Mouse (Mus musculus) liver, embryonic 12.5 days (tissue): Measurements from ENCODE around the gene Rps18. TPM values are rescaled to one million over a fixed set of nuclear protein-coding genes. Genes with fewer than 3 reads are reported as not detected.

Experiments used
- ATAC-seq: fragments of 200-750 bp; cut with Nextera tagmentation; 2 replicates; pipeline ENCODE4 v1.8.0; 2017; ENCODE audit warnings: moderate number of reproducible peaks, mild to moderate bottlenecking, moderate library complexity
- H3K27ac ChIP-seq: fragments of 300-500 bp; sonication (generic); 2 replicates; pipeline ENCODE4 v1.5.1; 2016; ENCODE audit warnings: mild to moderate bottlenecking
- H3K27me3 ChIP-seq: fragments of 300-500 bp; sonication (generic); replicated peaks from 2 replicates; pipeline ENCODE4 v1.6.1; 2016; ENCODE audit warnings: mild to moderate bottlenecking, moderate library complexity
- H3K36me3 ChIP-seq: fragments of 300-500 bp; sonication (generic); 2 replicates; pipeline ENCODE4 v1.6.1; 2016; ENCODE audit warnings: mild to moderate bottlenecking, moderate library complexity
- H3K4me1 ChIP-seq: fragments of 300-500 bp; sonication (generic); 2 replicates; pipeline ENCODE4 v1.6.1; 2016
- H3K4me2 ChIP-seq: fragments of 300-500 bp; sonication (generic); 2 replicates; pipeline ENCODE4 v1.6.1; 2016; ENCODE audit warnings: mild to moderate bottlenecking, moderate library complexity
- H3K4me3 ChIP-seq: fragments of 300-500 bp; sonication (generic); 2 replicates; pipeline ENCODE4 v1.5.1; 2016; ENCODE audit warnings: mild to moderate bottlenecking, moderate library complexity
- H3K9ac ChIP-seq: fragments of 300-500 bp; sonication (generic); 2 replicates; pipeline ENCODE4 v1.6.1; 2016; ENCODE audit warnings: mild to moderate bottlenecking, moderate library complexity
- H3K9me3 ChIP-seq: fragments of 300-500 bp; sonication (generic); replicated peaks from 2 replicates; pipeline ENCODE4 v1.6.1; 2016; ENCODE audit warnings: mild to moderate bottlenecking, moderate library complexity
- WGBS: fragments of 180-500 bp; shearing (Covaris S2); methylation state at CpG from one replicate; pipeline ENCODE4 v1.1.7; 2016; ENCODE audit not compliant: insufficient replicate concordance; 5-methylcytosine and 5-hydroxymethylcytosine counted together
- polyA plus RNA-seq: library from polyadenylated mRNA; unstranded; fragments of >200 nt; fragmentation: Nextera tagmentation; extraction: Ambion mirVana; gene quantifications from 2 replicates; pipeline ENCODE4 v1.2.1, GENCODE M21; 2016

The Rps18 gene
- polyA plus RNA-seq, 1 experiment from 2014 or later = 1,396 TPM

DNA sequence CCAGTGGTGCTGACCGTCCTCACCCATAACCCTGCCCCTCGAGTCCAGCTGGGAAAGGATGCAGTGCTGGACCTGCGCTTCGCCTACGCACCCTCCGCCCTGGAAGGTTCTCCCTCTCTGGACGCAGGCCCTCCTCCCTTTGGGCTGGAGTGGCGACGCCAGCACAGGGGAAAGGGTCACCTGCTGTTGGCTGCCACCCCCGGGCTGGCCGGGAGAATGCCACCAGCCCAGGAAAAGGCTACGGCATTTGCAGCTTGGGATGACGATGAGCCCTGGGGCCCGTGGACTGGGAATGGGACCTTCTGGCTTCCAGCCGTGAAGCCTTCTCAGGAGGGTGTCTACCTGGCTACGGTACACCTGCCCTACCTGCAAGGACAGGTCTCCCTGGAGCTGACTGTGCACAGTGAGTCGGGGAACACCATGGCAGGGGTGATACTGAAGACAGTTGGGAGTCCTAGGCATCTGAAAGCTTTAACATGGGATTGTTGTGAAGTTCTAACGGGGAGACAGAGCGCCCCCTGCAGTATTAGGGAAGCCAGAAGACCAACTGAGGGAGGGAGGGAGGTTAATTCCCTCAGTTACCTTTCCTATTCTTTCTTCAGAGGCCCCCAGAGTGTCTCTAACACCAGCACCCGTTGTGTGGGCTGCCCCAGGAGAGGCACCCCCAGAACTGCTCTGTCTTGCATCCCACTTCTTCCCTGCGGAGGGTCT is 30.2 kb downstream of the Rps18 start:
- 84% methylated on average over 21 of the region's 21 CpGs for WGBS
- H3K9ac ChIP-seq = no peak overlapping the region
- H3K4me3 ChIP-seq = 0 out of 2 replicates have a peak overlapping the region, but pooled peaks have one; percentile 3
- ATAC-seq = no peak
- no peaks in the 10 kb centered on the region for H3K27me3 ChIP-seq
- peaks cover 64% of the 10 kb centered on the region for H3K4me1 ChIP-seq
- peaks cover 30% of the 10 kb centered on the region for H3K36me3 ChIP-seq
- H3K27ac ChIP-seq = peak overlapping the region; percentile 30; the same call in 1 of the 2 replicates
- no peaks in the 10 kb centered on the region for H3K9me3 ChIP-seq
- H3K4me2 ChIP-seq = no peak overlapping the region

DNA sequence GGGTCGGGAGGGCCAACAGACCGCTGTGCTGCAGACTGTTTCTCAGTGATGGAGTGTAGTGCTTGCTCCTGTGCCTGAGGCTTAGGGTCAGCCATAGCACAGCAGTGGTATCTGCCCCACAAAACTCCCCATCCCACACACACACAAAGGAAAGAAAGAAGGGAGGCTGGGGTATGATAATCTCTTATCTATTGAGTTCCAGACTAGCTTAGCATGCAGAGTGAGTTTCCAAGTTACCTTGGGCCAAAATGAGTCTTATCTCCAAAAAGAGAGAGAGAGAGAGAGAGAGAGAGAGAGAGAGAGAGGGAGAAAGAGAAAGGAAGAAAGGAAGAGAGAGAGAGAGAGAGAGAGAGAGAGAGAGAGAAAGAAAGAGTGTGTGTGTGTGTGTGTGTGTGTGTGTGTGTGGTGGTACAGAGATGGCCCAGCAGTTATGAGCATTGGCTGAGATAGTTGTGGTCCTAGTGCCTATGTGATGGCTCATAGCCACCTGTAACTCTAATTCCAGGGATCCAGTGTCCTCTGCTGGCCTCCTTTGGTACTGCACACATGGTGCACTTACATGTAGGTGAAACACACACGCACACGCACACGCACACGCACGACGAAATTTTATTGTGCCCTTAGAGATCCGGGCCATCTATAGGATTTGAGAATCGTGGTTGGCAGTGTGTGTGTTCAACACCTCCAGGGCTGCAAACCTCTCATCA is 31.1 kb downstream of the Rps18 start:
- H3K4me3 ChIP-seq = no peak overlapping the region
- peaks cover 64% of the 10 kb centered on the region for H3K4me1 ChIP-seq
- H3K9me3 ChIP-seq = no peaks in the 10 kb centered on the region
- peak overlapping the region; percentile 70 for H3K27ac ChIP-seq
- H3K9ac ChIP-seq = 0 out of 2 replicates have a peak overlapping the region, but pooled peaks have one; percentile 24
- peak overlapping the region; percentile 37 for H3K4me2 ChIP-seq
- H3K27me3 ChIP-seq = no peaks in the 10 kb centered on the region
- WGBS = 69% methylated on average over 10 of the region's 10 CpGs
- peaks cover 30% of the 10 kb centered on the region for H3K36me3 ChIP-seq
- ATAC-seq = peak; percentile 35

DNA sequence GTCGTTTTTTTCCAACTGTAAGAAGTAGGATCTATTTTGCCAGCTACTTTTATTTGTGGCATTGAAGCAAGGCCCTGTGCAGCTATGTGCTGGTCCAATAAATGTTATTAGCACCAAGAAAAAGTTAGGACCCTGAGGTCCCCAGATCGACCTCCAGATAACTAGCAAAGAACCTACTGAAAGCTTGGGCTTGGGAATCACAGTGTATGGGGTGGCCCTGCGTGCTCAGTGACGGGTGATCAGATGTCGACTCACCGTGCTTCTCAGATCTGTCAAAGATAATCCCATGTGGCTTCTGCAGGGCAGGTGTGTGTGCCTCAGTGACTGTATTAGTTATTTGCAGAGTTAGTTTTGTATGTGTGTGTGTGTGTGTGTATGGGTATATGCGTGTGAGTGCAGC is 34.4 kb downstream of the Rps18 start:
- WGBS = 76% methylated on average over 7 of the region's 7 CpGs
- H3K4me1 ChIP-seq = peaks cover 76% of the 10 kb centered on the region
- H3K9ac ChIP-seq = no peak overlapping the region; the same call in 1 of the 2 replicates
- 0 out of 2 replicates have a peak overlapping the region, but pooled peaks have one; percentile 13 for H3K27ac ChIP-seq
- H3K4me2 ChIP-seq = peak overlapping the region; percentile 97; the same call in 1 of the 2 replicates
- H3K27me3 ChIP-seq = no peaks in the 10 kb centered on the region
- peaks cover 35% of the 10 kb centered on the region for H3K36me3 ChIP-seq
- peaks cover 18% of the 10 kb centered on the region for H3K9me3 ChIP-seq
- no peak for ATAC-seq
- no peak overlapping the region; the same call in 1 of the 2 replicates for H3K4me3 ChIP-seq

GRCm38 (mm10) chr17:33920282-33921097 is 35.3 kb downstream of the Rps18 start:
- under 1% methylated on average over 36 of the region's 36 CpGs for WGBS
- Histone ChIP-seq H3K4me3 (peak overlapping the region; percentile 78), H3K27me3 (no peaks in the 10 kb centered on the region), H3K36me3 (peaks cover 26% of the 10 kb centered on the region), H3K4me2 (peak overlapping the region; percentile 97), H3K9me3 (peaks cover 18% of the 10 kb centered on the region), H3K4me1 (peaks cover 68% of the 10 kb centered on the region), H3K9ac (peak overlapping the region; percentile 84), H3K27ac (peak overlapping the region; percentile 91)
- ATAC-seq = peak; percentile 28

DNA sequence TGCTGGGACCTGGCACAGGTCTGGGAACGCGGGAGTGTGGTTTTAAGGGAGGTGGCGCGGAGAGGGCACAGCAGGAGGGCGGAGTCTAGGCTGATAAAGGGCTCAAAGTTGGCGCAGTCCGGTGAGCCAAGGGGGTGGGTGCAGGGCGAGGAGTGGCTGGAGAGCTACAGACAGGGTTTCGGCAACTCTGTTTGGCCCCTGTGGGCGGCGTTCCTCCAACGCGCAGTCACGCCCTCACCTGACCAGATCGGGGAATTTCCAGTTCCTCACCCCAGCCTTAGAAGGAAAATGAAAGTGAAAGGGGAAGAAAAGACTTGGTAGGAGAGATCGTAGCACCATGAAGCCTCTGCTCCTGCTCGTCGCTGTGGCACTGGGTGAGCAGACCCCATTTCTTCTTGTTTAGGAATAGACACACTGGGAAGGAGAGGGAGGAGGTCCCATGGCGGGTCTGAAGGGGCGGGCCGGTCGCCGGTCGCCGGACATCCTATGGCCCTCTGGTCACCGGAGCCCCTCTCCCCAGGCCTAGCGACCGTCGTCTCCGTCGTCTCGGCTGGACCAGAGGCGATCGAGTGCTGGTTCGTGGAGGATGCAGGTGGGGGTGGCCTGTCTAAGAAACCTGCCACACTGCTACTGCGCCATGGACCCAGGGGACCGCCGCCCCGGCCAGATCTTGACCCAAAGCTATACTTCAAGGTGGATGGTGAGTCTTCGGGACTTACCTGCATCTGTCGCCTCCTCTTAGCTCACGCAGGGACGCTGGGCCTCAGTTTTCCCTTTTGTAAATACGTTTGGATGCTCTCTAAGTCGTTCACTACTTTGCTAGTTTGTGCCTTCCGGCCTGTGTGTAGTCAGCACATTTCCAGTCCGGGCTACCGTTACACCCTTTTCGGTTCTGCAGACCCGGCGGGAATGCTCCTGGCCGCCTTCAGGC is 36.2 kb downstream of the Rps18 start:
- H3K9me3 ChIP-seq = peaks cover 18% of the 10 kb centered on the region
- peaks cover 26% of the 10 kb centered on the region for H3K36me3 ChIP-seq
- peak overlapping the region; percentile 97 for H3K4me2 ChIP-seq
- H3K27me3 ChIP-seq = no peaks in the 10 kb centered on the region
- H3K27ac ChIP-seq = peak overlapping the region; percentile 91
- peaks cover 68% of the 10 kb centered on the region for H3K4me1 ChIP-seq
- peak overlapping the region; percentile 84 for H3K9ac ChIP-seq
- under 1% methylated on average over 52 of the region's 52 CpGs for WGBS
- peak; percentile 76 for ATAC-seq
- peak overlapping the region; percentile 78 for H3K4me3 ChIP-seq

DNA sequence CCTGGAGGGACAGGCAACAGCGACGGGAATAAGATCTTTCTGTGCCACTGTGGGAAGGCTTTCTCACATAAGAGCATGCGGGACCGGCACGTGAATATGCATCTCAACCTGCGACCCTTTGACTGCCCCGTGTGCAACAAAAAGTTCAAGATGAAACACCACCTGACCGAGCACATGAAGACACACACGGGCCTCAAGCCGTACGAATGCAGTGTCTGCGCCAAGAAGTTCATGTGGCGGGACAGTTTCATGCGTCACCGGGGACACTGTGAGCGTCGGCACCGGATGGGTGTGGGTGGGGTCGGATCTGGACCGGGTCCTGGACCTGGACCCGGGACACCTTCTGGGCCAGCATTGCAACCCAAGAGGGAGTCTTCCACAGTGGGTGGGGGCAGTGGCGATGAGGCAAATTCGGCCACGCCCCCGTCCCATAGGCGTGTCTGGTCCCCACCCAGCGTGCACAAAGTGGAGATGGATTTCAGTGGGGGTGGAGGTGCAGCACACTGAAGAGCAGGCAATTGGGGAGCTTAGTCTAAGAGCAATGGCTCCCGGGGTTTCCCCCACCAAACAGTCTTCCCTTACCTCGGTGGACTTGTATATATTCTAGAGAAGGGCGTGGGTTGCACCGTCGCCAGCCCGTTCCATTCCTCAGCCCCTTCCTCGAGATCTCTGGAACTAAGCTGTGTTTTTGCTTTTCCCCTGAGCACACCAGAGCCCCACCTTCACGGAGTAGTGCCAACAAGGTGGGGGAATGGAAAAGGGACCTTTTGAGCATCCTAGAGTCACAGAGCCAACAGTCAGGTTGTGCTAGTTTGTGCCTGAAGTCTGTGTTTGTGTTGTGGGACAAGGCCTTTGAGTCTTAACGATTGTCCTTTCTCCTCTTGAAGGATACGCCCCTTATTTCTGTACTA is 37.3 kb downstream of the Rps18 start:
- WGBS = 46% methylated on average over 37 of the region's 37 CpGs
- Histone ChIP-seq H3K4me1 (peaks cover 67% of the 10 kb centered on the region), H3K27me3 (no peaks in the 10 kb centered on the region), H3K9me3 (peaks cover 18% of the 10 kb centered on the region), H3K9ac (peak overlapping the region; percentile 84), H3K4me3 (peak overlapping the region; percentile 78), H3K27ac (peak overlapping the region; percentile 91), H3K36me3 (peaks cover 36% of the 10 kb centered on the region), H3K4me2 (peak overlapping the region; percentile 97)
- 0 out of 2 replicates have a peak, but pooled peaks have one; percentile 4 for ATAC-seq

- Histone ChIP-seq H3K4me1 (peaks cover 70% of the 10 kb centered on the region), H3K9ac (no peak overlapping the region), H3K4me2 (peak overlapping the region; percentile 97), H3K27me3 (no peaks in the 10 kb centered on the region), H3K27ac (peak overlapping the region; percentile 91), H3K36me3 (peaks cover 44% of the 10 kb centered on the region), H3K9me3 (peaks cover 18% of the 10 kb centered on the region), H3K4me3 (peak overlapping the region; percentile 78; the same call in 1 of the 2 replicates)
- ATAC-seq = no peak
- 82% methylated on average over 18 of the region's 18 CpGs for WGBS
These were observed 38.0 kb downstream of the Rps18 start for GRCm38 (mm10) chr17:33917656-33918292.

- Histone ChIP-seq H3K4me1 (peaks cover 70% of the 10 kb centered on the region), H3K4me3 (peak overlapping the region; percentile 74), H3K4me2 (peak overlapping the region; percentile 97), H3K9ac (peak overlapping the region; percentile 82), H3K27ac (peak overlapping the region; percentile 91), H3K9me3 (peaks cover 18% of the 10 kb centered on the region), H3K36me3 (peaks cover 51% of the 10 kb centered on the region), H3K27me3 (no peaks in the 10 kb centered on the region)
- WGBS = 80% methylated on average over 31 of the region's 31 CpGs
- ATAC-seq = no peak
These were observed 38.8 kb downstream of the Rps18 start for GRCm38 (mm10) chr17:33916847-33917655.

GRCm38 (mm10) chr17:33916294-33916693 is 39.5 kb downstream of the Rps18 start:
- no peaks in the 10 kb centered on the region for H3K27me3 ChIP-seq
- peaks cover 66% of the 10 kb centered on the region for H3K4me1 ChIP-seq
- H3K9me3 ChIP-seq = peaks cover 18% of the 10 kb centered on the region
- peaks cover 59% of the 10 kb centered on the region for H3K36me3 ChIP-seq
- H3K9ac ChIP-seq = peak overlapping the region; percentile 82
- H3K4me3 ChIP-seq = peak overlapping the region; percentile 74
- no peak for ATAC-seq
- WGBS = 4% methylated on average over 16 of the region's 20 CpGs
- peak overlapping the region; percentile 97 for H3K4me2 ChIP-seq
- H3K27ac ChIP-seq = peak overlapping the region; percentile 87
